Mouse (Mus musculus) intestine, postnatal 0 days (tissue): ENCODE measurements around the gene Dynlt1b. TPM values are rescaled to one million over a fixed set of nuclear protein-coding genes. Genes with fewer than 3 reads are reported as not detected.
"Not testable (repeated sequence)": the region's sequence is repeated elsewhere in the genome, so short reads cannot be mapped to it uniquely, and the experiment has no call there.

Experiments
- ATAC-seq: fragments of 200-750 bp; cut with Nextera tagmentation; 2 replicates; pipeline ENCODE4 v1.8.0; 2017; ENCODE audit warnings: mild to moderate bottlenecking, moderate TSS enrichment, moderate library complexity
- H3K27ac ChIP-seq: fragments of 300-500 bp; sonication (generic); 2 replicates; pipeline ENCODE4 v1.5.1; 2014; ENCODE audit warnings: mild to moderate bottlenecking, low read depth, low read length, moderate library complexity
- H3K27me3 ChIP-seq: fragments of 300-500 bp; sonication (generic); replicated peaks from 2 replicates; pipeline ENCODE4 v1.6.1; 2014; ENCODE audit warnings: low read length, mixed read lengths; ENCODE audit not compliant: control insufficient read depth, insufficient read depth
- H3K36me3 ChIP-seq: fragments of 300-500 bp; sonication (generic); 2 replicates; pipeline ENCODE4 v1.6.1; 2014; ENCODE audit warnings: mild to moderate bottlenecking, moderate library complexity; ENCODE audit not compliant: control insufficient read depth, insufficient read depth
- H3K4me1 ChIP-seq: fragments of 300-500 bp; sonication (generic); replicated peaks from 2 replicates; pipeline ENCODE4 v1.6.1; 2014; ENCODE audit warnings: antibody characterized with exemption, low read length, mixed read lengths; ENCODE audit not compliant: control insufficient read depth, insufficient read depth
- H3K4me2 ChIP-seq: fragments of 300-500 bp; sonication (generic); replicated peaks from 2 replicates; pipeline ENCODE4 v1.6.1; 2014; ENCODE audit warnings: low read depth, mild to moderate bottlenecking, moderate library complexity
- H3K4me3 ChIP-seq: fragments of 300-500 bp; sonication (generic); 2 replicates; pipeline ENCODE4 v1.5.1; 2014; ENCODE audit warnings: low read depth, low read length
- H3K9ac ChIP-seq: fragments of 300-500 bp; sonication (generic); 2 replicates; pipeline ENCODE4 v1.6.1; 2014; ENCODE audit warnings: mild to moderate bottlenecking, low read depth, low read length
- H3K9me3 ChIP-seq: fragments of 300-500 bp; sonication (generic); 2 replicates; pipeline ENCODE4 v1.6.1; 2016; ENCODE audit warnings: mixed run types; ENCODE audit not compliant: control insufficient read depth
- WGBS: fragments of 180-500 bp; shearing (Covaris S2); extraction: QIAGEN DNeasy Blood & Tissue Kit; methylation state at CpG from one replicate; pipeline ENCODE4 v1.1.7; 2014; 5-methylcytosine and 5-hydroxymethylcytosine counted together
- polyA plus RNA-seq: library from polyadenylated mRNA; unstranded; fragments of >200 nt; fragmentation: Nextera tagmentation; extraction: Ambion mirVana; gene quantifications from 2 replicates; pipeline ENCODE4 v1.2.1, GENCODE M21; 2015

The Dynlt1b gene
- polyA plus RNA-seq, 1 experiment from 2014 or later, result 769 TPM

DNA sequence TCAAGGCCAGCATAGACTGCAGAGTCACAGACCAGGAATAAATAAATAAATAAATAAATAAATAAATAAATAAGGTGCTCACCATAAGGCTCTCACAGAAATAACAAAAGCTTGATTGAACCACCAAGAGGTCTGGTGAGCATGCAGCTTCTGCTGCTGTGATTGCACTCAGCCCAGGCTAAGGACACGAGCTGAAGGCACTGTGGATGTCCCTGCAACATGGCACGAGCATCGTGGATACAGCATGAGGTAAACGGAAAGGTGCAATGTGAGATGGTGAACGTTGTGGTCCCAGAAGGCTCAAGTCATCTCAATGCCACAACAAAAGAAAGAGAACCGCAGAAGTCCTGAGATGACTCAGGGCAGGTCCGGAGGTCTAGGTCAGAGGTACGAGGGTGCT, 52.3 kb downstream of the Dynlt1b start:
- WGBS, result 82% methylated on average over 6 of the region's 8 CpGs
- H3K9me3 ChIP-seq, H3K4me2 ChIP-seq, H3K4me3 ChIP-seq, H3K4me1 ChIP-seq, H3K36me3 ChIP-seq, H3K9ac ChIP-seq, ATAC-seq, H3K27ac ChIP-seq, H3K27me3 ChIP-seq: not testable (repeated sequence)

Other genes with a start within 250 kb of the Dynlt1b start
- gene Tmem181a, start 173.3 kb upstream of the Dynlt1b start, polyA plus RNA-seq, result 26.4 and 26.8 TPM in 2 replicates
- gene Dynlt1a, start 112.6 kb upstream of the Dynlt1b start, polyA plus RNA-seq, result 10.7 and 11.7 TPM in 2 replicates
- gene Dynlt1c, start 171.6 kb downstream of the Dynlt1b start, polyA plus RNA-seq, result 8.9 and 13.1 TPM in 2 replicates
- 234 and 240 TPM in 2 replicates for gene Dynlt1f, start 225.8 kb downstream of the Dynlt1b start, polyA plus RNA-seq
- 10.7 and 11.0 TPM in 2 replicates for gene Sytl3, start 229.0 kb downstream of the Dynlt1b start, polyA plus RNA-seq